Mouse (Mus musculus) stomach, embryonic 15.5 days (tissue): ENCODE results near the gene Prx. TPM values are rescaled to one million over a fixed set of nuclear protein-coding genes. Genes with fewer than 3 reads are reported as not detected.
A peak's percentile ranks its signal among the peaks of the same experiment; 100 is the strongest.

Source experiments
- ATAC-seq: fragments of 200-750 bp; cut with Nextera tagmentation; 2 replicates; pipeline ENCODE4 v1.8.0; 2017; ENCODE audit warnings: low read depth, moderate number of reproducible peaks, moderate TSS enrichment; ENCODE audit not compliant: insufficient read depth, low FRiP score
- H3K27ac ChIP-seq: fragments of 300-500 bp; sonication (generic); 2 replicates; pipeline ENCODE4 v1.5.1; 2015; ENCODE audit warnings: mild to moderate bottlenecking, inconsistent platforms
- H3K27me3 ChIP-seq: fragments of 300-500 bp; sonication (generic); replicated peaks from 2 replicates; pipeline ENCODE4 v1.6.1; 2015; ENCODE audit warnings: inconsistent platforms
- H3K36me3 ChIP-seq: fragments of 300-500 bp; sonication (generic); 2 replicates; pipeline ENCODE4 v1.6.1; 2015; ENCODE audit warnings: inconsistent platforms
- H3K4me1 ChIP-seq: fragments of 300-500 bp; sonication (generic); 2 replicates; pipeline ENCODE4 v1.6.1; 2015; ENCODE audit warnings: inconsistent platforms
- H3K4me2 ChIP-seq: fragments of 300-500 bp; sonication (generic); 2 replicates; pipeline ENCODE4 v1.6.1; 2015; ENCODE audit warnings: mild to moderate bottlenecking, inconsistent platforms
- H3K4me3 ChIP-seq: fragments of 300-500 bp; sonication (generic); replicated peaks from 2 replicates; pipeline ENCODE4 v1.5.1; 2015; ENCODE audit warnings: inconsistent platforms
- H3K9ac ChIP-seq: fragments of 300-500 bp; sonication (generic); 2 replicates; pipeline ENCODE4 v1.6.1; 2015; ENCODE audit warnings: inconsistent platforms
- H3K9me3 ChIP-seq: fragments of 300-500 bp; sonication (generic); 2 replicates; pipeline ENCODE4 v1.6.1; 2016; ENCODE audit warnings: inconsistent platforms
- WGBS: fragments of 180-500 bp; shearing (Covaris S2); methylation state at CpG from one replicate; pipeline ENCODE4 v1.1.7; 2015; 5-methylcytosine and 5-hydroxymethylcytosine counted together
- polyA plus RNA-seq: library from polyadenylated mRNA; unstranded; fragments of >200 nt; fragmentation: Nextera tagmentation; extraction: Ambion mirVana; gene quantifications from 2 replicates; pipeline ENCODE4 v1.2.1, GENCODE M21; 2015

Gene Prx
- polyA plus RNA-seq, 1 experiment from 2014 or later = 3.5 TPM

DNA sequence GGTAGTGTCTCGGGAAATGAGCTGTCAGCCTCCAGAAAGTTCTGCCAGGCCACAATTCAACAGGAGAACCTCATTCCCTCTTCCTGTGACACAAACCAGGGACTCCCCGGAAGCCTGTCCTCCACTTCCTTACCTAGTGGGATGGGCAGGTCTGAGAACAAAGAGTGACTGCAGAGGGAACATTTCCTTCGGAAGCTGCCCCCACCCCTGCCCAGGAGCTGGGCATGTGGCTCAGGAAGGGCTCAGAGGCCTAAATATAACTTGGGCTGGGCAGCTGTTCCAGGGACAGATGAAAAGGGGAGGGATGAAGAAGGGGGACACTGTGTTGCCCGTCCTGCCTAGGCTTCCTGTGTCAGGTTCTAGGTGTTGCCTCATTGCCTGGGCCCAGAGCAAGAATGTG, 2.5 kb downstream of the Prx start:
- no peak for ATAC-seq
- 57% methylated on average over 4 of the region's 4 CpGs for WGBS
- no peak overlapping the region for H3K4me2 ChIP-seq
- peak overlapping the region; percentile 31; the same call in 1 of the 2 replicates for H3K27ac ChIP-seq
- no peak overlapping the region for H3K4me3 ChIP-seq
- H3K9me3 ChIP-seq = no peaks in the 10 kb centered on the region
- H3K27me3 ChIP-seq = no peaks in the 10 kb centered on the region
- H3K4me1 ChIP-seq = peaks cover 5% of the 10 kb centered on the region
- no peaks in the 10 kb centered on the region for H3K36me3 ChIP-seq
- no peak overlapping the region for H3K9ac ChIP-seq

DNA sequence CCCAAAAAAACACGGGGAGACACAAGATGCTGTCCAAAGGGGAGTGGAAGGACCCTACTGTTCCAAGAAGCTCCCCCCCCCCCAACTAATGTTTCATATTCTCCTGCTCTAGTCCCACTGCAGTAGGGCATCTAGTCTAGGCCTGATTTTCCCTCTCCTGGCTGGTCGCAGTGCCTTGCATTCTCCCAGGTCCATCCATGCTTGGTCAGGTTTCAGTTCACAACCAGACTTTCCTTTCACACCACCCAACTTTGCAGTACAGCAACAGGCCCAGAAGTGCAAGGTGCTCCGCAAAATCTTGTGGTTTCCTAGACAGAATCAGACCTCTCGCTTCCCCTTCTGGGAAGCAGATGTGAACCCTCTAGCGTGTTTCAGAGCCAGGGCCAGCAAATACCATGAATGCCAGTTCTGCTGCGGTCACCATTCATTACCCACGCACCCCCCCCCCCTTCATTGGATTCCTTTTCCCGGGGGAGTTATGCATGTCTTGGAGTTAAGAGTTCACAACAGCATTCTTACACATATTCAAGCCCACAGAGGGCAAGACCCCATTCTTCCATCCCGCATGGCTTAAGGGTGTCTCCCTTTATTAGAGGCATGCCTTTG, 7.7 kb downstream of the Prx start:
- H3K27me3 ChIP-seq = no peaks in the 10 kb centered on the region
- no peak overlapping the region for H3K9ac ChIP-seq
- WGBS = 33% methylated on average over 9 of the region's 9 CpGs
- no peaks in the 10 kb centered on the region for H3K9me3 ChIP-seq
- peak overlapping the region; percentile 100 for H3K27ac ChIP-seq
- no peak for ATAC-seq
- H3K4me3 ChIP-seq = peak overlapping the region; percentile 58
- H3K4me2 ChIP-seq = peak overlapping the region; percentile 68
- H3K4me1 ChIP-seq = peaks cover 13% of the 10 kb centered on the region
- H3K36me3 ChIP-seq = no peaks in the 10 kb centered on the region

DNA sequence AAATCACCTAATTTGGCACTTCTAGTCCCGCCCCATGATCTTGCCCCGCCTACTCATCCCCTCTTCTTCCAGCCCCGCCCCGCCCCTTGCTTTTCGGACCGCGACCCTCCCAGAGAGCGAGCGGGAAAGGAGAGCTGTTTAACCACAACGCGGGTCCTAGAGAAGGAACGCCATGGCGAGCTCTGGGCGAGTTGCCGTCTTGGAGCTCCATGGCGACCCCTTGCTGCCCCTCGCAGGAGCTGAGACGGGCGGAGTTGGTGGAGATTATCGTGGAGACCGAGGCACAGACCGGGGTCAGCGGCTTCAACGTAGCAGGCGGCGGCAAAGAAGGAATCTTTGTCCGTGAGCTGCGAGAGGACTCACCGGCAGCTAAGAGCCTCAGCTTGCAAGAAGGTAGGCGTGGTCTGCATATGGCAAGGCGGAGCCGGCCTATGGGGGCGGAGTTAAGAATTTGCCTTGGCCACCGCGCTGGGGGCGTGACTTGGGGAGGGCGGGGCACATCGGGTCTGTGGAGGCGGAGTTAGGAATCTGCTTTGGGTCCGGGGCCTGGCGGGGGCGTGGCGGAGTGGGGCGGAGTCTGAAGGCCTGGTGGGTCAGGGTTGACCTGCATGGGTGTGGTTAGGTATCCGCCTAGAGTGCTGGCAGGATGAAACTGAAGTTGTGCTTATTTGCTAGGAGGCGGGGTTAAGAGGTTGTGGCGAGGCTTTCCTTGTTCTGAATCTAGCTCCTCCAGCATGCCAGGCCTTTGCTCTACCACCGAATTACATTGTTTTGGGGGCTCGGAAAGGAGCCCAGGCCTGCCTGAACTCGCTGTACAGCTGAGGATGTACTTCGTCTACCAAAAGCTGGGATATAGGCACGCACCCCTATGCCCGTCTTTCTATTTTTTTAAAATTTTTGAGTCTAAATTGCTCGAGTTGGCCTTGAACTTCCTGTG, 8.9 kb downstream of the Prx start:
- Histone ChIP-seq H3K27ac (peak overlapping the region; percentile 100), H3K9ac (peak overlapping the region; percentile 72), H3K4me1 (peaks cover 13% of the 10 kb centered on the region), H3K27me3 (no peaks in the 10 kb centered on the region), H3K4me3 (peak overlapping the region; percentile 58), H3K9me3 (no peaks in the 10 kb centered on the region), H3K36me3 (no peaks in the 10 kb centered on the region), H3K4me2 (peak overlapping the region; percentile 68)
- WGBS = under 1% methylated on average over 51 of the region's 54 CpGs
- peak; percentile 95 for ATAC-seq

DNA sequence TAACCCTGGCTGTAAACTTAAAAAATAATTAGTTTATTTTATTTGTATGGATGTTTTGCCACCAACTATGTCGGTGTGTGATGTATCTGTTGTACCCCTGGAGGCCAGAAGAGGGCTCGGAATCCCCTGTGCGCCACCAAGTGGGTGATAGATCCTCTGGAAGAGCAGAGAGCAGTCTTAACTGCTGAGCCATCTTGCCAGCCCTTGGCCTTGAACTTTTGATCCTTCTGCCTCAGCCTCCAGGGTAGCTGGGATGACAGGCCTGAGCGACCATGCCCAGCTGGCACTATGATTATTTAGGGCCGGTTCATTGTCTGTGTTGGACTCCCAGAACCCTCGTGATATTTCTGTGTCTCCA, 9.5 kb downstream of the Prx start:
- no peak overlapping the region for H3K9ac ChIP-seq
- H3K27ac ChIP-seq = peak overlapping the region; percentile 100
- no peaks in the 10 kb centered on the region for H3K27me3 ChIP-seq
- no peaks in the 10 kb centered on the region for H3K36me3 ChIP-seq
- H3K4me2 ChIP-seq = peak overlapping the region; percentile 68
- H3K9me3 ChIP-seq = no peaks in the 10 kb centered on the region
- 18% methylated on average over 6 of the region's 6 CpGs for WGBS
- peaks cover 13% of the 10 kb centered on the region for H3K4me1 ChIP-seq
- peak; percentile 57 for ATAC-seq
- H3K4me3 ChIP-seq = peak overlapping the region; percentile 58

DNA sequence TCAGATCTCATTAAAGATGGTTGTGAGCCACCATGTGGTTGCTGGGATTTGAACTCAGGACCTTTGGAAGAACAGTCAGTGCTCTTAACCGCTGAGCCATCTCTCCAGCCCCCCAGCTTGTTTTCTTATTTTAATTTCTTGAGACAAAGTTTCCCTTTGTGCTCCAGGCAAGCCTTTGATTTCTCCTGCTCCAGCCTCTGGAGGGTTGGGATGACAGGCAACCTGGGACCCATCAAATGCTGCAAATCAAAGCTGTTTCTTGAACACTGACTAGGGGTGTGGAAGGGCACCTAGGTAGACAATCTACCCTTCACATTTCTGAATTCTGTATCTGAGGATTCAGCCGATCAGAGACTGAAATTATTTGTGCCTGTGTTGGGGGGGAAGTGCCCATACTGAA, 11.7 kb downstream of the Prx start:
- Histone ChIP-seq H3K9ac (no peak overlapping the region), H3K36me3 (no peaks in the 10 kb centered on the region), H3K4me2 (no peak overlapping the region), H3K4me3 (no peak overlapping the region), H3K27ac (no peak overlapping the region), H3K4me1 (peaks cover 13% of the 10 kb centered on the region), H3K9me3 (no peaks in the 10 kb centered on the region), H3K27me3 (no peaks in the 10 kb centered on the region)
- WGBS = 89% methylated on average over 2 of the region's 2 CpGs
- ATAC-seq = no peak

DNA sequence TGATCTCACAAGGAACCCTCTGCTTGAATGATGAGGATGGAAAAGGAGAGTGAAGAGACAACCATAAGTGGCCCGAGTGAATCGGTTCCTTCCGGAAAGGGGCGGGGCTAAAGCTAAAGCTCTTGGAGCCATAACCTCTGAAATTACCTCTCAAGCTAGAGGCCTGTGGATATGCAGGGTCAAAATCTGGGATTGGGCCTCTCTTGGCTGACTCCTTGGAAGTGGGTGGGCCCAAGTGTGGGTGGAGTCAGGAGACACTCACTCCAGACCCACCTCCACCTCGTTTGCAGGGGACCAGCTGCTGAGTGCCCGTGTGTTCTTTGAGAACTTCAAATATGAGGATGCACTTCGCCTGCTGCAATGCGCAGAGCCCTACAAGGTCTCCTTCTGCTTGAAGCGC, 15.8 kb downstream of the Prx start:
- H3K9ac ChIP-seq = no peak overlapping the region
- H3K4me2 ChIP-seq = no peak overlapping the region
- no peak overlapping the region for H3K27ac ChIP-seq
- no peaks in the 10 kb centered on the region for H3K36me3 ChIP-seq
- 68% methylated on average over 9 of the region's 9 CpGs for WGBS
- H3K27me3 ChIP-seq = no peaks in the 10 kb centered on the region
- H3K4me3 ChIP-seq = no peak overlapping the region
- ATAC-seq = no peak
- H3K4me1 ChIP-seq = no peaks in the 10 kb centered on the region
- no peaks in the 10 kb centered on the region for H3K9me3 ChIP-seq

DNA sequence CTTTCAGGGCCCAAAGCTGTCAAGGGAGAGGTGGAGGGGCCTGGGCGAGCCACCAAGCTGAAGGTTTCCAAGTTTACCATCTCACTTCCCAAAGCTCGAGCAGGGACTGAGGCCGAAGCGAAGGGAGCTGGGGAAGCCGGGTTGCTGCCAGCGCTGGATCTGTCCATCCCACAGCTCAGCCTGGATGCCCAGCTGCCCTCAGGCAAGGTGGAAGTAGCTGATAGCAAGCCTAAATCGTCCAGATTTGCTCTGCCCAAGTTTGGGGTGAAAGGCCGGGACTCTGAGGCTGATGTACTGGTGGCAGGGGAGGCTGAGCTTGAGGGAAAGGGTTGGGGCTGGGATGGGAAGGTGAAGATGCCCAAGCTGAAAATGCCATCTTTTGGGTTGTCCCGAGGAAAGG, 19.2 kb downstream of the Prx start:
- Histone ChIP-seq H3K27ac (no peak overlapping the region), H3K27me3 (no peaks in the 10 kb centered on the region), H3K9me3 (no peaks in the 10 kb centered on the region), H3K4me3 (no peak overlapping the region), H3K4me2 (no peak overlapping the region), H3K36me3 (no peaks in the 10 kb centered on the region), H3K4me1 (no peaks in the 10 kb centered on the region), H3K9ac (no peak overlapping the region)
- ATAC-seq = no peak
- 84% methylated on average over 9 of the region's 9 CpGs for WGBS

DNA sequence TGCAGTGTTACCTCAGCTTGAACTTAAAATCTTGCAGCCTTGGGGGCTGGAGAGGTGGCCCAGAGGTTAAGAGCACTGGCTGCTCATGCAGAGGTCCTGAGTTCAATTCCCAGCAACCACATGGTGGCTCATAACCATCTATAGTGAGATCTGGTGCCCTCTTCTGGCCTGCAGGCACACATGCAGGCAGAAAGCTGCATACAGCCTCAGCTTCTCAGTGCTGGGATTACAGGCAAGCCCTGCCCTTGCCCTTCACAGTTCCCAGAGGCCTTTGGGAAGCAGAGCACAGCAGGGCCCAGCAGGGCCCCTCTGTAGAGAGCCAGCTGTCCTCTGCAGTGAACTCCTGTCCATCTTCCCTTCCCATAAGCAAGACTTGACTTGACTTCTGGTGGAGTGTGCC, 21.0 kb downstream of the Prx start:
- Histone ChIP-seq H3K4me2 (no peak overlapping the region), H3K4me3 (no peak overlapping the region), H3K9me3 (no peaks in the 10 kb centered on the region), H3K9ac (no peak overlapping the region), H3K27me3 (no peaks in the 10 kb centered on the region), H3K4me1 (no peaks in the 10 kb centered on the region), H3K36me3 (no peaks in the 10 kb centered on the region), H3K27ac (no peak overlapping the region)
- no peak for ATAC-seq

DNA sequence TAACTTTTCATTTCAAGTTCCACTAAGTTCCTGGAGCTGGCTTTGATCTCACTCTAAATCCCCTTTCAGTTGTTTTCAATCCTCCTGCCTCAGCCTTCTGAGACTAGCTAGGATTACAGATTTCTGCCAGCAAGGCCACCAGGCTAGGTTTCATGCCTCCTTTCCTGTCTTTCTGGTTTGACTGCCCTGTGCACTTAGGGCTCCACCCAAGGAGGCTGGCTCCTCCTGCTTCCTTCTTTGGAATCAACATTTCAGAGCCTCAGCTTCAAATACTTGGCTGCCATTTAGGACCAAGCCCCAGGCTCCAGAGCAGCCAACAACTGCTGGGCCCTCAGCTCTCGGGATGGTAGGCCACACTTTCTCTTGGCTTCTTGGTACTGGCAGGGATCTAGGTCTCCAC, 21.5 kb downstream of the Prx start:
- no peaks in the 10 kb centered on the region for H3K4me1 ChIP-seq
- no peaks in the 10 kb centered on the region for H3K27me3 ChIP-seq
- H3K9ac ChIP-seq = no peak overlapping the region
- no peak overlapping the region for H3K27ac ChIP-seq
- H3K4me2 ChIP-seq = no peak overlapping the region
- no peaks in the 10 kb centered on the region for H3K9me3 ChIP-seq
- no peak for ATAC-seq
- H3K36me3 ChIP-seq = no peaks in the 10 kb centered on the region
- no peak overlapping the region for H3K4me3 ChIP-seq
- WGBS = 65% methylated on average over 1 of the region's 1 CpGs

DNA sequence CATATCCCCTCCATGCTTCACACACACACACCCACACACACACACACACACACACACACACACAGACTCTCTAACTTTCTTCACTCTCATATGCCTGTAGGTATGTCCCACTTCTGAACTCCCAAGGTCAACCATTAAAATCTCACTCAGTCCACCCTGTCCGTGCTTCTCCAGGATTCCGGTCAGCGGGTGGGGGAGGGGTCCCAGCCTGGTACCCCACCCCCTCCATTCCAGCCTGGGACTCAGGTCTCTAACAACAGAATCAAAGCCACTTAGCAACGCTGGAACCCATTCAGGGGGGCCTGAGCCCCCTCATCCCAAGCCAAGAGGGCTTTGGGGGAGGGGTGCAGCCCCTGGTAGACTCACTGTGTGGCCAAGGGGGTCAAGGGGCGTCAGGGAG, 23.8 kb downstream of the Prx start, which contains the start of gene Hipk4:
Hipk4 (plus strand) TSS at position 301 of the 400 bp plus-strand sequence.
- no peak for ATAC-seq
- no peak within 1 kb of the TSS for H3K4me3 ChIP-seq
- H3K9me3 ChIP-seq = no peaks in the 10 kb centered on the region
- no peaks in the 10 kb centered on the region for H3K27me3 ChIP-seq
- WGBS = 51% methylated on average over 5 of the region's 5 CpGs
- no peaks in the 10 kb centered on the region for H3K36me3 ChIP-seq
- no peak within 1 kb of the TSS for H3K27ac ChIP-seq
- H3K9ac ChIP-seq = no peak within 1 kb of the TSS
- no peak within 1 kb of the TSS for H3K4me2 ChIP-seq
- no peaks in the 10 kb centered on the region for H3K4me1 ChIP-seq

DNA sequence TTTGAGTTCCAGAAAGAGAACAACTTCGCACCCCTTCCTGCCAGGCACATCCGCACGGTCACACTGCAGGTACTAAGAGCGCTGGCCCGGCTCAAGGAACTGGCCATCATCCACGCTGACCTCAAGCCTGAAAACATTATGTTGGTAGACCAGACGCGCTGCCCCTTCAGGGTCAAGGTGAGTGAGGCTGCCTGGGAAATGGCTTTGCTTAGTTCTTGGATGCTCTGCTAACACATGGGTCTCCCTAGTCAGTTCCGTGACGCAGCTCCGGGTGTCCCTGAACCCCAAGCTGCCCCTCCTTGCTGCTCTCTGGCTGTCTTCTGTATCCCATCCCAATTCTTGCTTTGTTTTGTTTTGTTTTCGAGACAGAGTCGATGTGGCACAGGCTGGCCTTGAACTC, 24.7 kb downstream of the Prx start:
- H3K4me1 ChIP-seq = no peaks in the 10 kb centered on the region
- WGBS = 92% methylated on average over 13 of the region's 13 CpGs
- H3K9me3 ChIP-seq = no peaks in the 10 kb centered on the region
- no peak overlapping the region for H3K9ac ChIP-seq
- no peaks in the 10 kb centered on the region for H3K27me3 ChIP-seq
- H3K27ac ChIP-seq = no peak overlapping the region
- no peak for ATAC-seq
- H3K36me3 ChIP-seq = no peaks in the 10 kb centered on the region
- no peak overlapping the region for H3K4me3 ChIP-seq
- H3K4me2 ChIP-seq = no peak overlapping the region

DNA sequence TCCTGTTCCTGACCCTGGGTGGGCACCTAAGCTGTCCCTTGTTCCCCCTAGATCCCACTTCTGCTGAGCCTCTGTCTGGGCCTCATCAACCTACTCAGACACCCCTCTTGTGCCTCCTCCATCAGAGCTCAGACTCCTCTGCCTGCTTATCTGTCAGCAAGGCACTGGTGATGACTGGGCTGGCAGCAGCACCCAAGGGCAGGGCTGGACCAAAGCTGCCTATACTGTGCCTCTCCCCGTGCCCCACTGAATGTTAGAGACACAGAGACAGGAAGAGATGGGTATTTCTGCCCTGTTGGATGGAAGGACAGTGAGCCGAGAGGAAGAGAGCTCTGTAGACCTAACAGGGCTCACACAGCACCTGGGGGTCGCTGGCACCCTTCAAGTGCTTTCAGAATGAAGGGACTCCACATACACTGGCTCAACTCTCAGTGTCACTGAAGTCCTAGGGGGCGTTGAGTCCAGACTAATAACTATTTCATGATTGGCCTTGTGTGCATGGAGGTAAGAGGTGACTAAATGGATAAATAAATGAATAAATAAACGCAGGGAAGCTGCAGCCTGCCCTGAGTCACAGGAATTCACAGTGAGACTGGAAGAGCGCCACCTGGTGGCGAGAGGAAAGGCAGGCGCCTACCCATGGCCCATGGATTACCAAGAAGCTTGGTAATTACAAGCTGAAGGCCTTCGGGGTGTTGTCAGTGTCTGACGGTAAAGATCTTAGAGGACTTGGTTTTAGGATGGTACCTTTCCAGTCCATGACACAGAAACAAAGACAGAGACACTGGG, 27.1 kb downstream of the Prx start:
- no peak overlapping the region for H3K4me3 ChIP-seq
- no peak overlapping the region for H3K9ac ChIP-seq
- no peaks in the 10 kb centered on the region for H3K9me3 ChIP-seq
- H3K27me3 ChIP-seq = no peaks in the 10 kb centered on the region
- H3K36me3 ChIP-seq = 0 out of 2 replicates have a peak, but pooled peaks cover 2% of the 10 kb centered on the region
- no peaks in the 10 kb centered on the region for H3K4me1 ChIP-seq
- 23% methylated on average over 10 of the region's 10 CpGs for WGBS
- no peak overlapping the region for H3K4me2 ChIP-seq
- H3K27ac ChIP-seq = 0 out of 2 replicates have a peak overlapping the region, but pooled peaks have one; percentile 6
- ATAC-seq = peak; percentile 83
